Mouse (Mus musculus) thymus, postnatal 14 days (tissue): Measurements from ENCODE around the gene Atp23.
A peak's percentile ranks its signal among the peaks of the same experiment; 100 is the strongest.

ENCODE experiments used
- DNase-seq: peaks from one replicate; pipeline ENCODE4 v3.0.0; 2021

Gene Atp23

GRCm38 (mm10) chr10:126900821-126901487, at the start of gene Atp23:
Gene Atp23 (minus strand): TSS chr10:126901355.
- DNase-seq, result peak; percentile 94

GRCm38 (mm10) chr10:126950572-126950971, 49.4 kb upstream of the Atp23 start:
- no peak for DNase-seq

GRCm38 (mm10) chr10:126949824-126950223, 48.7 kb upstream of the Atp23 start:
- no peak for DNase-seq

- no peak for DNase-seq
Measured at GRCm38 (mm10) chr10:126945531-126945930, 44.4 kb upstream of the Atp23 start.

- no peak for DNase-seq
Measured at GRCm38 (mm10) chr10:126940949-126941348, 39.8 kb upstream of the Atp23 start.

- peak; percentile 58 for DNase-seq
Measured at GRCm38 (mm10) chr10:126935556-126936381, 34.6 kb upstream of the Atp23 start.

GRCm38 (mm10) chr10:126935121-126935520, 34.0 kb upstream of the Atp23 start:
- no peak for DNase-seq

- DNase-seq, result no peak
Measured at GRCm38 (mm10) chr10:126934561-126934960, 33.4 kb upstream of the Atp23 start.

GRCm38 (mm10) chr10:126931760-126932139, 30.6 kb upstream of the Atp23 start:
- DNase-seq, result no peak

- DNase-seq, result no peak
Measured at GRCm38 (mm10) chr10:126931123-126931759, 30.1 kb upstream of the Atp23 start.

GRCm38 (mm10) chr10:126930270-126931121, 29.3 kb upstream of the Atp23 start:
- DNase-seq, result no peak

GRCm38 (mm10) chr10:126929543-126929942, 28.4 kb upstream of the Atp23 start:
- DNase-seq, result no peak

GRCm38 (mm10) chr10:126928819-126929206, 27.7 kb upstream of the Atp23 start:
- no peak for DNase-seq

- DNase-seq, result peak; percentile 24
Measured at GRCm38 (mm10) chr10:126928011-126928818, 27.1 kb upstream of the Atp23 start.

- no peak for DNase-seq
Measured at GRCm38 (mm10) chr10:126927101-126927961, 26.2 kb upstream of the Atp23 start.

GRCm38 (mm10) chr10:126925391-126925790, 24.2 kb upstream of the Atp23 start:
- DNase-seq, result no peak

- no peak for DNase-seq
Measured at GRCm38 (mm10) chr10:126924087-126924486, 22.9 kb upstream of the Atp23 start.

GRCm38 (mm10) chr10:126920220-126920619, 19.1 kb upstream of the Atp23 start:
- DNase-seq, result no peak

- peak; percentile 90 for DNase-seq
Measured at GRCm38 (mm10) chr10:126919067-126919466, 17.9 kb upstream of the Atp23 start.

- no peak for DNase-seq
Measured at GRCm38 (mm10) chr10:126914288-126914687, 13.1 kb upstream of the Atp23 start.

GRCm38 (mm10) chr10:126911479-126911878, 10.3 kb upstream of the Atp23 start:
- no peak for DNase-seq
